Mouse (Mus musculus): Measurements from ENCODE around the gene Drd5. TPM values are rescaled to one million over a fixed set of nuclear protein-coding genes. Genes with fewer than 3 reads are reported as not detected.

Gene Drd5
- total and polyA plus RNA-seq, 3 experiments: not detected

- no peaks in the 10 kb centered on the region for H3K27me3 ChIP-seq (replicated peaks)
- dilution Hi-C loops (cut with MboI; ENCODE audit: extremely low pct_ligation_motif_present, extremely low pct_unique_long_range_greater_than_20kb, low sequenced_read_pairs) (no loop called here), in situ Hi-C loops (cut with MboI; ENCODE audit: low pct_ligation_motif_present, low pct_unique_long_range_greater_than_20kb, low sequenced_read_pairs) (no loop called here)
- H3K4me2 ChIP-seq (ENCODE audit: insufficient read depth, low read depth, poor library complexity, severe bottlenecking): no peak overlapping the region
- no peak for TF ChIP-seq KAT2A (IDR thresholded peaks at IDR 0.05; ENCODE audit: insufficient replicate concordance, low read length)
- TF ChIP-seq ETS1 (conservative IDR thresholded peaks at IDR 0.05; ENCODE audit: low read depth, low read length): no peak
- no peak for TF ChIP-seq MXI1 (IDR thresholded peaks at IDR 0.05; ENCODE audit: low read depth, low read length)
- no peak for TF ChIP-seq MAX (IDR thresholded peaks at IDR 0.05; ENCODE audit: low read length)
- TF ChIP-seq MYC (IDR thresholded peaks at IDR 0.05; ENCODE audit: low read depth, low read length): no peak
- TF ChIP-seq RCOR1 (conservative IDR thresholded peaks at IDR 0.05; ENCODE audit: low read depth, low read length): no peak
- no peak for TF ChIP-seq POLR2AphosphoS2 (IDR thresholded peaks at IDR 0.05; ENCODE audit: low read depth, low read length)
- TF ChIP-seq BHLHE40 (IDR thresholded peaks at IDR 0.05; ENCODE audit: low read depth, low read length): no peak
- no peak for TF ChIP-seq ZNF384 (IDR thresholded peaks at IDR 0.05; ENCODE audit: low read depth, low read length)
- TF ChIP-seq ZKSCAN1 (IDR thresholded peaks at IDR 0.05; ENCODE audit: borderline replicate concordance, low read depth, low read length): no peak
- TF ChIP-seq NRF1 (IDR thresholded peaks at IDR 0.05; ENCODE audit: low read depth, low read length): no peak
- no peak for TF ChIP-seq JUN (IDR thresholded peaks at IDR 0.05; ENCODE audit: insufficient read depth, low read depth, low read length)
- TF ChIP-seq CHD2 (IDR thresholded peaks at IDR 0.05; ENCODE audit: low read length): no peak
- no peak for TF ChIP-seq CHD1 (IDR thresholded peaks at IDR 0.05; ENCODE audit: low read depth, low read length)
- TF ChIP-seq IRF4 (IDR thresholded peaks at IDR 0.05; ENCODE audit: low read depth, low read length): no peak
- TF ChIP-seq MAZ (IDR thresholded peaks at IDR 0.05; ENCODE audit: low read depth, low read length): no peak
- H3K36me3 ChIP-seq (replicated peaks in 1 of 2; ENCODE audit: control insufficient read depth in 1 of 2, insufficient read depth in 1 of 2, low read length in 1 of 2): peaks cover 0 to 4% of the 10 kb centered on the region in 2 experiments
- no peak overlapping the region for H3K27ac ChIP-seq (ENCODE audit: insufficient read depth, low read depth)
- H3K9me3 ChIP-seq (replicated peaks; ENCODE audit: low read length): no peaks in the 10 kb centered on the region
- H3K79me2 ChIP-seq (replicated peaks; ENCODE audit: control insufficient read depth, extremely low read depth, insufficient read depth, poor library complexity, severe bottlenecking): no peaks in the 10 kb centered on the region
- peaks cover 2 to 5% of the 10 kb centered on the region in 2 experiments; a peak in 1 of 4 replicates for H3K4me1 ChIP-seq (ENCODE audit: control insufficient read depth in 1 of 2, insufficient read depth in 2 of 2)
- H3K9ac ChIP-seq (ENCODE audit: insufficient read depth, low read depth): no peak overlapping the region
- DNase-seq (ENCODE audit: extremely low read depth): no peak
- no peak overlapping the region for H3K4me3 ChIP-seq (replicated peaks in 1 of 3; ENCODE audit: low read depth in 2 of 3, low read length in 2 of 3, poor library complexity in 1 of 3)
These were observed 41.1 kb upstream of the Drd5 start for GRCm38 (mm10) chr5:38277936-38278600.

GRCm38 (mm10) chr5:38280075-38280474 lies 39.1 kb upstream of the Drd5 start:
- Histone ChIP-seq H3K27me3 (replicated peaks) (no peaks in the 10 kb centered on the region), H3K79me2 (replicated peaks; ENCODE audit: control insufficient read depth, extremely low read depth, insufficient read depth, poor library complexity, severe bottlenecking) (no peaks in the 10 kb centered on the region), H3K4me3 (replicated peaks in 1 of 3; ENCODE audit: low read depth in 2 of 3, low read length in 2 of 3, poor library complexity in 1 of 3) (no peak overlapping the region), H3K4me1 (ENCODE audit: control insufficient read depth in 1 of 2, insufficient read depth in 2 of 2) (no peaks in the 10 kb centered on the region), H3K36me3 (replicated peaks in 1 of 2; ENCODE audit: control insufficient read depth in 1 of 2, insufficient read depth in 1 of 2, low read length in 1 of 2) (no peaks in the 10 kb centered on the region), H3K4me2 (ENCODE audit: insufficient read depth, low read depth, poor library complexity, severe bottlenecking) (no peak overlapping the region), H3K9me3 (replicated peaks; ENCODE audit: low read length) (no peaks in the 10 kb centered on the region), H3K9ac (ENCODE audit: insufficient read depth, low read depth) (no peak overlapping the region), H3K27ac (ENCODE audit: insufficient read depth, low read depth) (no peak overlapping the region)
- DNase-seq (ENCODE audit: extremely low read depth): no peak
- dilution Hi-C loops (cut with MboI; ENCODE audit: extremely low pct_ligation_motif_present, extremely low pct_unique_long_range_greater_than_20kb, low sequenced_read_pairs): no loop called here
- in situ Hi-C loops (cut with MboI; ENCODE audit: low pct_ligation_motif_present, low pct_unique_long_range_greater_than_20kb, low sequenced_read_pairs): no loop called here
- TF ChIP-seq MYC (IDR thresholded peaks at IDR 0.05; ENCODE audit: low read depth, low read length) (no peak), JUN (IDR thresholded peaks at IDR 0.05; ENCODE audit: insufficient read depth, low read depth, low read length) (no peak), MXI1 (IDR thresholded peaks at IDR 0.05; ENCODE audit: low read depth, low read length) (no peak), ELF1 (IDR thresholded peaks at IDR 0.05; ENCODE audit: low read depth, low read length) (no peak), IRF4 (IDR thresholded peaks at IDR 0.05; ENCODE audit: low read depth, low read length) (no peak), SMC3 (IDR thresholded peaks at IDR 0.05; ENCODE audit: low read depth, low read length) (no peak), ZC3H11A (IDR thresholded peaks at IDR 0.05; ENCODE audit: low read depth, low read length) (no peak), MAFK (IDR thresholded peaks at IDR 0.05; ENCODE audit: insufficient replicate concordance, low read length) (no peak), HCFC1 (IDR thresholded peaks at IDR 0.05; ENCODE audit: low read depth, low read length) (no peak), PAX5 (IDR thresholded peaks at IDR 0.05; ENCODE audit: low read length) (no peak), POLR2AphosphoS2 (IDR thresholded peaks at IDR 0.05; ENCODE audit: low read depth, low read length) (no peak), RCOR1 (conservative IDR thresholded peaks at IDR 0.05; ENCODE audit: low read depth, low read length) (no peak), ZKSCAN1 (IDR thresholded peaks at IDR 0.05; ENCODE audit: borderline replicate concordance, low read depth, low read length) (no peak), UBTF (IDR thresholded peaks at IDR 0.05; ENCODE audit: low read depth, low read length) (no peak), NRF1 (IDR thresholded peaks at IDR 0.05; ENCODE audit: low read depth, low read length) (no peak), TCF12 (IDR thresholded peaks at IDR 0.05; ENCODE audit: low read depth, low read length) (no peak), E2F4 (IDR thresholded peaks at IDR 0.05; ENCODE audit: insufficient replicate concordance, low read depth, low read length) (no peak)

All from CH12.LX (cell line).